Mouse (Mus musculus): ENCODE results near the gene Rarg.

Gene Rarg

DNA sequence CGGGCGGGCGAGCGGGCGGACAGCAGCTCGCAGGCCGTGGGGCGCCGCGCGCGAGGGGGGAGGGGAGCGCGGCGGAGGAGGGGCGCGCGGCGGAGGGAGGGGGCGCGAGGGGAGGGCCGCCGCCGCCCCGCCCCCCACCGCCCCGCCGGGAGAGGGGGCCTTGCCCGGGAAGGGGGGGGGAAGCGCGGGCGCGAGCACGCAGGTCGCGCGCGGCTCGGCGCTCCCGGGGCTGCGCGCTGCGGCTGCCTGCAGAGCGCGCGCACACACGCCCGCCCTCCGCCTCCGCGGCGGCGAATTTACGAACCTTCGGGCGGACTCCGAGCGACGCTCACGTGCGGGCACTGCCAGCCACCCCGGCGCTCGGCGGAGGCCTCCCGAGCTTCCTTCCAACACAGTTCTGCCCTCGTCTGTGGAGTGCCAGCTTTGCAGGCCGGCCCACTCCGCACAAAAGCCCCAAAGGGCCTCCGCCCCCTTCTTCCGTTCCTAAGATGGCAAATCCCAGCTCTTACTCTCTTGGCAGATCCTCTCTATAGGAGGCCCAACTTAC, 53.4 kb downstream of the Rarg start:
- DNase-seq: peak; percentile 86

DNA sequence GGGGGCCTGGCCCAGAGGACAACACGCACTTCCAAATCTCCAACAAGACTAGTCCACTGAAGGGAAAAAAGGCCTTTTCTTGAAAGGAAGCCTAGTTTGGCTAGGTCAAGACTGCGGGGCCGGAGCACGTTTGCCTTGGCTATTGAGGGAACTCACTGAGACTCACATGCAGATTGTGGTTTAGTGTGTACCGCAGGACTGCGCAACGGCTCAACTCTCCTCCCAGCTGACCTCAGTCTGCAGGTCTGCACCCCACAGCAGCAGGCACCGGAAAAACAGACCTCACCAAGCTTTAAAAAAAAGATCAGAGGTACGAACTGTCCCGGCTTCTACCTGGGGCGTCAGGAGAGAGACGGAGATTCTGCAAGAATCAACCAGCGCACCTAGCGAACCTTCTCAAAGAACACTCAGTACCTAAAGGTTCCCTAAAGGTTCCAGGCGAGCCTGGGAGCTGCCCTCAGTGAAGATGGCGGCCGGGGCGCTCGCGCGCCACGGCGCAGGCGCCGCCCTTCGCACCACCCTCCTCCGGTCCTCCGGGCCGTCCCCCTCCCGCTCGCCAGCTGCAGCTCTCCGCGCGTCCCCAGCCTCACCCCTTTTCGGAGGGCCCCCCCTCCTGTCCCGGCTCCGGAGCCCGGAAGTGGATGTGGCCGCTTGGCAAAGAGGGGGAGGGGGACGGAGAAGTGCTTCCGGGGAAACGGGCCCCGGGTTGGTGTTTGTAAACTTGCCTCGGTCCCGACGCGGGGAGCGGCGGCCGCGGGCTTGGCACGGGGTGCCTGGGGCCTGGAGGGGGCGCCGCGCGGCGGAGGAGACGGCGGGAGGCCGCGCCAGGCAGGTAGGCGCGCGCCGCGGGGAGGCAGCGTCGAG, 54.1 kb downstream of the Rarg start, which contains the start of gene Zfp740:
Zfp740 (plus strand) TSS at position 279 of the 864 bp plus-strand sequence.
- peak; percentile 98 for DNase-seq

GRCm38 (mm10) chr15:102198841-102199240, 58.5 kb downstream of the Rarg start:
- DNase-seq: no peak

- no peak for DNase-seq
Observed at GRCm38 (mm10) chr15:102195373-102195772, 61.9 kb downstream of the Rarg start.

DNA sequence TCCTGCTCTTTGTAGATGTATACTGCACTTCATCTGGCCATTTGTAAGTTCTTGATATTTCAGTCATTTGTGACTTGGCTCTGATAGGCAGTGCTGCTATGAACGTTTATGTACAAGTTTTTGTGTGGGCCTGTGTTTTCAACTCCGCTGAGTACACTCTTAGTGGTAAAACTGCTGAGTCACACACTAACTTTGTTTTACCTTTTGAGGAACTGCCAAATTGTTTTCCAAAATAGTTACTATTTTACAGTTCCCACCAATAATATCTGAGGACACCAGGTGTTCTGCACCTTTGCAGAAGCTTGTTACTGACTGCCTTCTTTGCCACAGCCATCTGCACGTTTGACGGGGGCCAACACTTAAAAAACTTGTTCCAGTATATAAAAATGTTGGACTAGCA, 62.9 kb downstream of the Rarg start:
- DNase-seq: no peak

DNA sequence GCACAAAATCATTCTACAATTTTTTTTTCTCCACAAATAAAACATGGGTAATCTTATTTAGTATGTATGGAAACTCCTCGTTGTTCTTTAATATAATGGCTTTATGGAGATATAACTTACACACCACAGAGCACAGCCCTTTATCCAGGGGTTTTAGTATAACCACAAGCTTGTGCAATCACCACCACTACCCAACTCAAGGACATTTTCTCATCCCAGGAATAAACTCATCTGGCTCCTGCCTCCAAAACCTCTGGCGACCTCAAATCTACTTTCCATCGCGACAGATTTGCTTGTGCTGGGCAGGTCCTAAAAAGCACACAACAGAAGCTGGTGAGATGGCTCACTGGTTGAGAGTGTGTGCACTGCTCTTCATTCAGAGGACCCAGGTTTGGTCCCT, 63.7 kb downstream of the Rarg start:
- no peak for DNase-seq

DNA sequence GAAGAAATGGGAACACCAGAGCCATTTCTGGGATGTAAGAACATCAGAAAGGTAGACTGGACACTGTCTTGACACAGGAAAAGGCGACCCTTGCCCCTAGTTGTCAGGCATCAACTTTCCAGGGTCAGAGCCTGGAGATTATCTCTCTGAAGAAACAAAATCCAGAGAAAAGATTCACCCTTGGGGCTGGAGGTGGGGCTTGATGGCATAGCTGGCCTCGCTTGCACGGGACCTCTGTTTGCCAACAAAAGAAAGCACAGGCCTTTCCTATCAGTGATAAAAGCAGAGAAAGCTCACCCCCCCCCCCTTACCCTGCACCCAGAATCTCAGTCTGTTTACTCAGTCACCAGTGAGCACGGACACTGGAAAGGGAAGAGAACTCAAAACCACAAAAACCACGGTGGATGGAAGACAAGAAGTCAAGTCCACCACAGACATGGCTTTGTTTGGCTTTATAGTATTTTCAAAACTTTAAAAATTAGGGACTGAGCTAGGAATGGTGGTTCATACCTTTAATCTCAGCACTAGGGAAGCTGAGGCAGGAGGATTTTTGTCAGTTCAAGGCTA, 64.4 kb downstream of the Rarg start:
- no peak for DNase-seq

DNA sequence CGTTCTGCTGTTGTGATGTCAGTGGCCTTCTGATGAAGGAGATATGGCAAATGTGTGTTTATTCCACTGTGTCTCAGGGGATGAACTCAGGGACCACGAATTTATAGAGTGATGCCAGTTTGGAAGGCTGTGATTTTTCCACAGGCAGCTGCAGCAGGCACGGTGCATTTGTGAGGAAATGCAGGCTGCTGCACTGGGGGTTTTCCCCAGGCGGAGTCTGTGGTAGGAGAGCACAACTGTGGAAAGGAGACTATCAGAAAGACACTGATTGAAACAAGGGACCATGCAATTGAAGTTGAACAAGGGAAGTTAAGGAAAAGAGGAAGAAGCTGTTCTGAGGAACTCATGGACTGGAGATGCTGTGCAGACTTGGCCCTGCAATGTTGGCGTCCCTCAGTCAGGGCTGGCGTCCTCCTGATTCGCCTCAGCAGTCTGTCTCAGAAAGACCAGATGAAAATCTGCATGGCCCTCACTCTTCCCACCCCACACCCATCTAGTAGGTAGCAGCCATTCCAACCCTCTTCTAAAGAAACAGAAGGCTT, 65.0 kb downstream of the Rarg start:
- no peak for DNase-seq

GRCm38 (mm10) chr15:102191699-102192098, 65.6 kb downstream of the Rarg start:
- no peak for DNase-seq

- no peak for DNase-seq
Observed at GRCm38 (mm10) chr15:102188883-102189282, 68.4 kb downstream of the Rarg start.

GRCm38 (mm10) chr15:102188096-102188495, 69.2 kb downstream of the Rarg start:
- no peak for DNase-seq

DNA sequence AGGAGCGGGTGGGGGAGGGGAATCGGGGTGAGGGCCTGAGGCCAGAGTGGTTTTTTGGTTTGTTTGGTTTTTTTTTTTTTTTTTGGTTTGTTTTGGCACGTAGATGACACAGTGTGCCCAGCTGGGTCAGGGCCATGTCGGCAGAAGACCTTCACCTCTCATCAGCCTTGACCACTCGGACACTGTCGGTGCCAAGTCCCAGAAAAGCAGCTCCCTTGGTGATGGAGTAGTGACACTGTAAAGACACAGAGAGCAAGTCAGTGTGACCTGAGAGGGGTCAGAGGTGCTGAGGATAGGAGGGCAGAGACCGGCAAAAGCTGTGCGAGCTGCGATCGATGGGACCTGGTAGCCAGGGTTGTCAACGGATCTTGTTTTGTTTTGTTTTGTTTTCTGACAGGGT, 71.1 kb downstream of the Rarg start:
- no peak for DNase-seq

All from embryo, embryonic 11 days (tissue).